Mouse (Mus musculus) kidney, embryonic 14.5 days (tissue): Measurements from ENCODE around the gene Foxj3. TPM values are rescaled to one million over a fixed set of nuclear protein-coding genes. Genes with fewer than 3 reads are reported as not detected.

Experiments used
- ATAC-seq: fragments of 200-750 bp; cut with Nextera tagmentation; 2 replicates; pipeline ENCODE4 v1.8.0; 2017; ENCODE audit warnings: moderate number of reproducible peaks, mild to moderate bottlenecking, moderate TSS enrichment, moderate library complexity; ENCODE audit not compliant: low FRiP score, low TSS enrichment
- H3K27ac ChIP-seq: fragments of 300-500 bp; sonication (generic); 2 replicates; pipeline ENCODE4 v1.5.1; 2014; ENCODE audit warnings: low read depth, mild to moderate bottlenecking, low read length, moderate library complexity, mixed read lengths
- H3K27me3 ChIP-seq: fragments of 300-500 bp; sonication (generic); 2 replicates; pipeline ENCODE4 v1.6.1; 2014; ENCODE audit warnings: mild to moderate bottlenecking, low read length; ENCODE audit not compliant: control insufficient read depth, insufficient read depth
- H3K36me3 ChIP-seq: fragments of 300-500 bp; sonication (generic); 2 replicates; pipeline ENCODE4 v1.6.1; 2014; ENCODE audit warnings: low read length, mixed read lengths; ENCODE audit not compliant: control insufficient read depth, insufficient read depth
- H3K4me1 ChIP-seq: fragments of 300-500 bp; sonication (generic); 2 replicates; pipeline ENCODE4 v1.6.1; 2014; ENCODE audit warnings: low read length, mixed read lengths; ENCODE audit not compliant: control insufficient read depth, insufficient read depth
- H3K4me2 ChIP-seq: fragments of 300-500 bp; sonication (generic); replicated peaks from 2 replicates; pipeline ENCODE4 v1.6.1; 2014; ENCODE audit warnings: low read depth, mild to moderate bottlenecking, low read length
- H3K4me3 ChIP-seq: fragments of 300-500 bp; sonication (generic); 2 replicates; pipeline ENCODE4 v1.5.1; 2014; ENCODE audit warnings: mild to moderate bottlenecking, low read length
- H3K9ac ChIP-seq: fragments of 300-500 bp; sonication (generic); 2 replicates; pipeline ENCODE4 v1.6.1; 2014; ENCODE audit warnings: low read depth, mild to moderate bottlenecking, low read length, moderate library complexity
- H3K9me3 ChIP-seq: fragments of 300-500 bp; sonication (generic); 2 replicates; pipeline ENCODE4 v1.6.1; 2016; ENCODE audit warnings: low read length; ENCODE audit not compliant: control insufficient read depth
- WGBS: fragments of 180-500 bp; shearing (Covaris S2); extraction: QIAGEN DNeasy Blood & Tissue Kit; methylation state at CpG from one replicate; pipeline ENCODE4 v1.1.7; 2014; 5-methylcytosine and 5-hydroxymethylcytosine counted together
- polyA plus RNA-seq: library from polyadenylated mRNA; unstranded; fragments of >200 nt; fragmentation: Nextera tagmentation; extraction: Ambion mirVana; gene quantifications from 2 replicates; pipeline ENCODE4 v1.2.1, GENCODE M21; 2014

Gene Foxj3
- polyA plus RNA-seq, 1 experiment from 2014 or later: 30.2 TPM

GRCm38 (mm10) chr4:119550864-119551263 is 14.1 kb downstream of the Foxj3 start:
- Histone ChIP-seq H3K9me3 (no peaks in the 10 kb centered on the region), H3K27ac (no peak overlapping the region), H3K4me3 (no peak overlapping the region), H3K9ac (no peak overlapping the region), H3K36me3 (no peaks in the 10 kb centered on the region; the same call in 1 of the 2 replicates), H3K4me1 (0 out of 2 replicates have a peak, but pooled peaks cover 3% of the 10 kb centered on the region), H3K4me2 (no peak overlapping the region), H3K27me3 (no peaks in the 10 kb centered on the region)
- 70% methylated on average over 1 of the region's 1 CpGs for WGBS
- no peak for ATAC-seq

DNA sequence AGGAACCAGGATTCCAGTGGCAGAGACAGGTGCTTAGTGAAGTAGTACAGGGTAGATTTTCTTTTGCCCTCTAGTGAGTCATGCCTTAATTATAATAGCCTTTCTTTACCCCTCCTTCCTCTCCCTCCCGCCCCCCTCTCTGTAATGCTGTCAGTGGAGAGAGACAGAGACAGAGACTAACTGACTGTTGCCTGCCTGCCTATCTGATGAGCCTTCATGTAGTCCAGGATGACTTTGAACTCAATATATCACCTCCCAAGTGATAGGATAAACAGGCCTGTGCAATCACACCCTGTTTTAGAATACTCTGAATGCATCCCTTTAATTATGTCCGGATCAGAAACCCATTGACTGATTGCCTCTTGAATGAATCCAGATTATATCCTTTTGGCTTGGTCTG is 18.7 kb downstream of the Foxj3 start:
- Histone ChIP-seq H3K36me3 (no peaks in the 10 kb centered on the region; the same call in 1 of the 2 replicates), H3K9ac (no peak overlapping the region), H3K27me3 (no peaks in the 10 kb centered on the region), H3K27ac (no peak overlapping the region), H3K9me3 (no peaks in the 10 kb centered on the region), H3K4me2 (no peak overlapping the region), H3K4me3 (no peak overlapping the region), H3K4me1 (no peaks in the 10 kb centered on the region)
- ATAC-seq: peak; percentile 69
- WGBS: 43% methylated on average over 2 of the region's 2 CpGs

DNA sequence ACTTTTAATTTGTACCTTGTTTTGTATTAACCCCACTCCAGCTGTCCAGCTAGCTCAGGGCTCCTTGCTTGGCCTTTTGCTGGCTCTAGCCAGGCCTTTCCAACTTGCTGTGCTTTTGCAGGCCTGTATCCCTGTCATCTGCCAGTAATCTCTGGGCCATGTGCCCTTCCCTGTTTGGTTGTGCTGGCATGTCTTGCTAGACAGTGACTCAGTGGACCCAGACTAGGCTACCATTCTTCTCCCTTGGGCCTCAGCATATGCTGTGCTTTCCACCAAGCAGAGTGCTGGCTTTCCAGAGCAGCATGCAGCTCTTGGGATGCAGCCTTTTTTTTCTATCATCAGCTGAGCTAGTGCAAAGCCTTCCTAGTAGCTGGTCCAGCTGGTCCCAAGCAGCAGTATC is 26.3 kb downstream of the Foxj3 start:
- Histone ChIP-seq H3K27ac (no peak overlapping the region), H3K9ac (no peak overlapping the region), H3K4me2 (no peak overlapping the region), H3K9me3 (peaks cover 7% of the 10 kb centered on the region), H3K4me1 (no peaks in the 10 kb centered on the region), H3K36me3 (peaks cover 6% of the 10 kb centered on the region; the same call in 1 of the 2 replicates), H3K4me3 (no peak overlapping the region), H3K27me3 (no peaks in the 10 kb centered on the region)
- no peak for ATAC-seq

- peaks cover 6% of the 10 kb centered on the region; the same call in 1 of the 2 replicates for H3K36me3 ChIP-seq
- H3K9ac ChIP-seq: no peak overlapping the region
- no peak overlapping the region for H3K4me3 ChIP-seq
- no peak overlapping the region for H3K27ac ChIP-seq
- H3K4me1 ChIP-seq: no peaks in the 10 kb centered on the region
- no peak for ATAC-seq
- no peak overlapping the region for H3K4me2 ChIP-seq
- H3K9me3 ChIP-seq: peaks cover 7% of the 10 kb centered on the region
- no peaks in the 10 kb centered on the region for H3K27me3 ChIP-seq
- WGBS: 80% methylated on average over 4 of the region's 4 CpGs
Measured at GRCm38 (mm10) chr4:119566322-119566835, 29.6 kb downstream of the Foxj3 start.

DNA sequence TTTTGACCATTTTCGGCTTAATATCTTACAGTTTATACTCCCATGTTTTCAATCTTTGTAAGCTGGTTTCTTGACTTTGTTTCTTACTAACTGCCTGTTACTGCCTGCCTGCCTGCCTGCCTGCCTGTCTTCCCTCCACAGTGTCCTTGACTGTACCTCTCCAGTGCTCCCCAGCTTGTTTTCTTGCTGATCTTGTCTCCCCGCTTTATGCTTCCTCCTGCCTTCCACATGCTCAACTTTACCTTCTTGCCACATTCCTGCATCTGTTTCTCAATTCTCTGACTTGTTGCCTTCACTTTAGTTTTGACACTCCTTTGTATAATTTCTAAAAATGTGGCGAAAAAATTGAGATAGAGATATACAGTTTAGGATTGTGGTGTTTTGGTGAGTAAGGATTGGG is 35.9 kb downstream of the Foxj3 start:
- Histone ChIP-seq H3K4me1 (no peaks in the 10 kb centered on the region), H3K4me2 (no peak overlapping the region), H3K9me3 (no peaks in the 10 kb centered on the region), H3K4me3 (no peak overlapping the region), H3K27me3 (no peaks in the 10 kb centered on the region), H3K36me3 (peaks cover 16% of the 10 kb centered on the region; the same call in 1 of the 2 replicates), H3K9ac (no peak overlapping the region), H3K27ac (no peak overlapping the region)
- WGBS: 82% methylated on average over 3 of the region's 3 CpGs
- ATAC-seq: no peak

DNA sequence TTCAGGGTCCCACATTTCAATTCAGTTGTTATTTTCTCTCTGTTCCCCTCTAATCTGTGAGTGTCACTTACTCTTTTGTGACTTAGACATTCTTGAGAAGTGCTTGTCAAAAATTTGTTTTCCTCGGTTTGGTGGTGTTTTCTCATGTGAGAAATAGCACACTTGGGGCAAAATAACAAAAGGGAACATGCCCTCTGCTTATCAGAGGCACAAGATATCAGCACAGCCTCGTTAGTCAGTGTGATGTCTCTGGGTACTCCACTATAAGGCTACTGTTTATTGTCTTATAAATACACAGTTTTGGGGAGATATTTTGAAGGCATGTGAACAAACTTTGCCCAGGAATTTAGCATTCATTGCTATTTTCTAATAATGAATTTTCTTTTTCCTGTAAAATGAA is 37.7 kb downstream of the Foxj3 start:
- Histone ChIP-seq H3K4me3 (no peak overlapping the region), H3K27me3 (no peaks in the 10 kb centered on the region), H3K4me2 (no peak overlapping the region), H3K36me3 (peaks cover 16% of the 10 kb centered on the region; the same call in 1 of the 2 replicates), H3K9me3 (no peaks in the 10 kb centered on the region), H3K9ac (no peak overlapping the region), H3K4me1 (no peaks in the 10 kb centered on the region), H3K27ac (no peak overlapping the region)
- no peak for ATAC-seq
- 86% methylated on average over 2 of the region's 2 CpGs for WGBS

DNA sequence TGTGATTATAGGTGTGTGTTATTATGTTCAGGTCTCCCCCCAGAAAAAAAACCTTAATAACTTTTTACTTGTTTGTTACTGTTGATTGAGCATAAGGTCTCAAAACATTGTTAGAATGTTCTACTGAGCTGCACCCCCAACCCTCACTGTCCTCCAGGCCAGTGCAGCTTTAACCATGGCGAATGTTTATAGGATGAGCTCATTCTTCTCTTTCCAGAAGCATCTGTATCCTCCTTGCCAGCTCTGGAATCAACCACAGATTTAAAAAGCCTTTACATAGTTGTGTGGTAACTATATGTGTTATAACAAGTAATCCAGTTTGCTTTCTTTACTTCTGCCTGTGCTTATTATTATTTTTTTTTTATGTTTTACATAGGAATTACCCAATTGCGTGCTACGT is 38.7 kb downstream of the Foxj3 start:
- no peak overlapping the region for H3K4me3 ChIP-seq
- no peak overlapping the region for H3K4me2 ChIP-seq
- no peak for ATAC-seq
- H3K36me3 ChIP-seq: peaks cover 16% of the 10 kb centered on the region; the same call in 1 of the 2 replicates
- WGBS: 94% methylated on average over 3 of the region's 3 CpGs
- no peaks in the 10 kb centered on the region for H3K4me1 ChIP-seq
- no peak overlapping the region for H3K9ac ChIP-seq
- no peaks in the 10 kb centered on the region for H3K9me3 ChIP-seq
- H3K27ac ChIP-seq: no peak overlapping the region
- H3K27me3 ChIP-seq: no peaks in the 10 kb centered on the region

- 96% methylated on average over 2 of the region's 2 CpGs for WGBS
- Histone ChIP-seq H3K4me2 (no peak overlapping the region), H3K9ac (no peak overlapping the region), H3K4me1 (no peaks in the 10 kb centered on the region), H3K9me3 (no peaks in the 10 kb centered on the region), H3K27ac (no peak overlapping the region), H3K27me3 (no peaks in the 10 kb centered on the region), H3K4me3 (no peak overlapping the region), H3K36me3 (peaks cover 19% of the 10 kb centered on the region)
- ATAC-seq: no peak
Measured at GRCm38 (mm10) chr4:119588037-119588436, 51.2 kb downstream of the Foxj3 start.

DNA sequence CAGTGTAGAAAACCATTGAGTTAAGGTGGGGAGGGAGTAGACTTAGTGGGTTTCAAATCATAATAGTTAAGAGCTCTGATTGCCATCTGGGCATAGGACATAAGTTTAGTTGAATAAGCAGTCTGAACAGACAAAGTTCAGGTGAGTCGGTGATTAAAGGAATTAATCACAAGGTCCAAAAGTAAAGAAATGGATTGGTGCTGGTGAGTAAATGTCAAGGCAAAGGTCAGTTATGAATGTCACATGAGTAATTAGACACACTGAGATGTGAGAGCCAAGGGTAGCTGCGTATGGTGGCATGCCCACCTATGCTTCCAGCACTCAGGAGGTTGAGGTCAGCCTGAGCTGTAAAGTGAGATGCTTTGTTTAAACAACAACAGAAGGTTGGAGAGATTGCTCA is 52.6 kb downstream of the Foxj3 start:
- Histone ChIP-seq H3K4me2 (no peak overlapping the region), H3K9me3 (no peaks in the 10 kb centered on the region), H3K4me3 (no peak overlapping the region), H3K27me3 (no peaks in the 10 kb centered on the region), H3K9ac (no peak overlapping the region), H3K36me3 (peaks cover 19% of the 10 kb centered on the region), H3K27ac (no peak overlapping the region), H3K4me1 (no peaks in the 10 kb centered on the region)
- ATAC-seq: no peak
- 76% methylated on average over 2 of the region's 2 CpGs for WGBS
